Mouse (Mus musculus) stomach, embryonic 14.5 days (tissue): ENCODE data around the gene Scamp1. TPM values are rescaled to one million over a fixed set of nuclear protein-coding genes. Genes with fewer than 3 reads are reported as not detected.

ENCODE experiments used
- ATAC-seq: fragments of 200-750 bp; cut with Nextera tagmentation; 2 replicates; pipeline ENCODE4 v1.8.0; 2017; ENCODE audit warnings: low read depth, moderate TSS enrichment; ENCODE audit not compliant: insufficient number of reproducible peaks, insufficient read depth, low FRiP score
- H3K27ac ChIP-seq: fragments of 300-500 bp; sonication (generic); 2 replicates; pipeline ENCODE4 v1.5.1; 2014; ENCODE audit warnings: mild to moderate bottlenecking, low read length, moderate library complexity, mixed read lengths
- H3K27me3 ChIP-seq: fragments of 300-500 bp; sonication (generic); 2 replicates; pipeline ENCODE4 v1.6.1; 2014; ENCODE audit warnings: low read length, control low read depth, mixed read lengths; ENCODE audit not compliant: control insufficient read depth, insufficient read depth
- H3K36me3 ChIP-seq: fragments of 300-500 bp; sonication (generic); 2 replicates; pipeline ENCODE4 v1.6.1; 2014; ENCODE audit warnings: mild to moderate bottlenecking, control low read depth, low read length, moderate library complexity, mixed read lengths; ENCODE audit not compliant: control insufficient read depth, insufficient read depth
- H3K4me1 ChIP-seq: fragments of 300-500 bp; sonication (generic); 2 replicates; pipeline ENCODE4 v1.6.1; 2014; ENCODE audit warnings: low read length, control low read depth, mixed read lengths; ENCODE audit not compliant: control insufficient read depth, insufficient read depth
- H3K4me2 ChIP-seq: fragments of 300-500 bp; sonication (generic); replicated peaks from 2 replicates; pipeline ENCODE4 v1.6.1; 2014; ENCODE audit warnings: low read depth, low read length, control low read depth
- H3K4me3 ChIP-seq: fragments of 300-500 bp; sonication (generic); 2 replicates; pipeline ENCODE4 v1.5.1; 2014; ENCODE audit warnings: low read depth, low read length, control low read depth
- H3K9ac ChIP-seq: fragments of 300-500 bp; sonication (generic); replicated peaks from 2 replicates; pipeline ENCODE4 v1.6.1; 2014; ENCODE audit warnings: low read depth, mild to moderate bottlenecking, control low read depth, low read length, moderate library complexity, mixed read lengths
- H3K9me3 ChIP-seq: fragments of 300-500 bp; sonication (generic); 2 replicates; pipeline ENCODE4 v1.6.1; 2016; ENCODE audit warnings: low read depth, low read length, control low read depth; ENCODE audit not compliant: control insufficient read depth
- WGBS: fragments of 180-500 bp; shearing (Covaris S2); extraction: QIAGEN DNeasy Blood & Tissue Kit; methylation state at CpG from one replicate; pipeline ENCODE4 v1.1.7; 2014; 5-methylcytosine and 5-hydroxymethylcytosine counted together
- polyA plus RNA-seq: library from polyadenylated mRNA; unstranded; fragments of >200 nt; fragmentation: Nextera tagmentation; extraction: Ambion mirVana; gene quantifications from 2 replicates; pipeline ENCODE4 v1.2.1, GENCODE M21; 2014

Gene Scamp1
- polyA plus RNA-seq, 1 experiment from 2014 or later, result 36.5 TPM

DNA sequence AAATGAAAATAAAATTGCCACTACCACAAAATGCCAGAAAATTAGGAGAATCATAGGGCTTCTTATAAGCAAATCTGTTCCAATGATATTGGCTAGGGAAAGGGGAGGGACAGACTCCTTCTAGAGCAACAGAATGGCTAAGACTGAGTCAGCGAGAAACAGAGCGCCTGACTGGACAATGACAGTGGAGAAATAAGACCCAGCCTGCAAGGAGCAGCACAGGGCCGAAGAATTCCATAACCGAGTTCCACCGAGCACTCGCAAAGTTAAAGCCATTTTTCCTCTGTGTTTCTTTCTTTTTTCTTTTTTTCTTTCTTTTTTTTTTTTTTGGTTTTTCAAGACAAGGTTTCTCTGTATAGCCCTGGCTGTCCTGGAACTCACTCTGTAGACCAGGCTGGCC lies 45.5 kb downstream of the Scamp1 start:
- Histone ChIP-seq H3K4me1 (no peaks in the 10 kb centered on the region), H3K27ac (no peak overlapping the region), H3K9me3 (no peaks in the 10 kb centered on the region), H3K4me3 (no peak overlapping the region), H3K27me3 (no peaks in the 10 kb centered on the region), H3K9ac (no peak overlapping the region), H3K36me3 (no peaks in the 10 kb centered on the region), H3K4me2 (no peak overlapping the region)
- no peak for ATAC-seq
- 76% methylated on average over 6 of the region's 6 CpGs for WGBS

DNA sequence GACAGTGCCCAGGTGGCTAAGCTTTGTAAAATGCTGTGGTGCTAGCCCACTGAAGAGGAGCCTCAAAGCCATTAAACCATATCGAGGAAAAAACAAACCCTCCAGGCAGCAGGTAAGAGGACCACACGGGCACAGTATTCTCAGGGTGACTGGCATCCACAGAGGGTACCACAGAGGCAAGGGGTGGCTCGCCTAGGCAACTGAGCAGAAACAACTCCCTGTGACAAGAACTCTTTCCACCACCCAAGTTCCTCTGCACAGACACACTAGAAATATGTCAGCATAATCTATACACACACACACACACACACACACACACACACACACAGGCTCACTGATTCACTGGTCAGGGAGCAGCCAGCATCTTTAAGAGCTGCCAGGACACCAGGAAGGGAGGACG lies 46.2 kb downstream of the Scamp1 start:
- Histone ChIP-seq H3K27me3 (no peaks in the 10 kb centered on the region), H3K9ac (no peak overlapping the region), H3K4me3 (no peak overlapping the region), H3K4me2 (no peak overlapping the region), H3K27ac (no peak overlapping the region), H3K4me1 (no peaks in the 10 kb centered on the region), H3K9me3 (no peaks in the 10 kb centered on the region), H3K36me3 (no peaks in the 10 kb centered on the region)
- no peak for ATAC-seq
- WGBS, result 74% methylated on average over 4 of the region's 4 CpGs

DNA sequence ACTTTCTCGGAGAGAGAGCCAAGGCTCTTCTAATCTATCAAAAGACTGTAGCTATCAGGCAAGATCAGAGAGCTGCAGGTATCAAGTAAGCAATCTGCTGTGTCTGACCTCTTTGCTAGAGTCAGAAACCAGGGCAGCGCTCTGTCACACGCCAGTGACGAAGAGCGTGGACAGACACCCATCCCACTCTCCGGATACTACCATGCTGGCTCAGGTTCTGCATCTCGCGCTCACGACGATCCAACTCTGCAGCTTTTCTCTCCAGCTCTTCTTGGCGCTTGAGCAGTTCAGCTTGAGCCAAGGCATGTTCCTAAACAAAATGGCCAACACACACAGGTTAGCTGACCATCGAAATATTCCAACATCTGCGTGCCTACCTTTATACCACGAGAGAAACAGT lies 53.8 kb downstream of the Scamp1 start:
- Histone ChIP-seq H3K27me3 (no peaks in the 10 kb centered on the region), H3K27ac (no peak overlapping the region), H3K9ac (no peak overlapping the region), H3K4me2 (no peak overlapping the region), H3K9me3 (no peaks in the 10 kb centered on the region), H3K4me3 (no peak overlapping the region), H3K4me1 (no peaks in the 10 kb centered on the region), H3K36me3 (no peaks in the 10 kb centered on the region)
- 84% methylated on average over 14 of the region's 14 CpGs for WGBS
- no peak for ATAC-seq

DNA sequence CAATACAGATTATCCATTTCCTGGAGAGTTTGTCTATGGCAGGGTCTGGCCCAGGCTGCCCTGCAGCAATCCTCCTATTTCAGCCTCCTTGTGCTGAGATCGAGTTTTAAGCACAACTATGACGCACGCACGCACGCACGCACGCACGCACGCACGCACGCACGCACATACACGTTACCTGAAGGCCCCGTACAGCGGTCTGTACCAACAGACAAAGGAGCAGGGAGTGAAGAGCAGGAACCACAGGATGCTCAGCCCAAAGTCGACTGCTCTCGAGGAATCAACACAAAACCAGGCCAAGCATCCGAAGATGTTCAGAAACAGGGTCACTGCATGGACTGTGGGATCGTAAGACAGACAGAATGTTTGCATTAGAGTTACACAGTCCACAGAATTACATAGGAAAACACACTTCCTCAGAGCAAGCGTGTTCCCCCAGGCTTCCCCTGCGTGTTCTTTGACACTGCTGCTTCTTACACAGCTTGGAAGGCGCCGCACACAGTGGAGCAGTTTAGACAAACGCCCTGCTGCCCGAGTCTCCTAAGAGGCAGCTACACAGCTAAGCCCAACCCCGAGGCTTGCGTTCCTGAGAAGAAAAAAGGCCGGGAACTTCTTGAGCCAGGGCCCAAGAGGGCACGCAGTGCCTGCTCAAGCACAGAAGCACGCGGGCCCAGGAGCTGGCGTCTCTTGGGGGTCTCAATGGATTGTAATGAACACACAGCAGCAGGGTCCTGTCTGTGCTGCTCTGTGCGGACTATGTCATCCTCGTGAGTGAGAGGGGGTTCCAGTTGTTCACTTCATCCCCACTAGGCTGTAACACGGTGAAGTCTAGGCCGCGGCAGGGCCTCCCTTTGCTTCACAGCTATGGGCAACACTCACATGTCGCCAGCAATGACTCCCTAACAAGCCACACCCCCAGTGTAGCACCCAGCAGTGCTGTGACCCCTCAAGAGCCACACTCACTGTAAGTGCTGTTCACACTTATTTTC lies 60.6 kb downstream of the Scamp1 start:
- WGBS, result 93% methylated on average over 38 of the region's 38 CpGs
- no peaks in the 10 kb centered on the region for H3K9me3 ChIP-seq
- H3K9ac ChIP-seq, result no peak overlapping the region
- no peak for ATAC-seq
- no peak overlapping the region for H3K4me3 ChIP-seq
- H3K27ac ChIP-seq, result no peak overlapping the region
- no peaks in the 10 kb centered on the region for H3K4me1 ChIP-seq
- H3K4me2 ChIP-seq, result no peak overlapping the region
- no peaks in the 10 kb centered on the region for H3K36me3 ChIP-seq
- no peaks in the 10 kb centered on the region for H3K27me3 ChIP-seq

DNA sequence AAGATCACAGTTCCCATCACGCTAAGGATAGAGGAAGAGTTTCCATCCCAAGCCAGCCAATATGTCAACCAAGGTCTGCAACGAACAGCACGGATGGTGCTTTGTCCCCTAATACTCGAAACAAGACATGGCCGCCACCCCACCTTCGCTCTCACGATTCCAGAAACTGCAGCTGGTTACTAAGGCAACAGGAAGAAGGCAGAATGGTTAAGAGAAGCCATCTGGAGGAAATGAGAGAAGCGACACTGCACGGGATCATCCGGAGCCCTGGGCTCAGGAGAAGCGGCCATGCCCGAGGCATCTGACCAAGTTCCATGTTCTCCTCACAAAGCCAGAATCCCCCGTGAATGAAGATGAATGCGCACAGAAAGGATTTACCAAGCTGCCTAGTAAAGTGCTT lies 62.0 kb downstream of the Scamp1 start:
- no peak for ATAC-seq
- no peaks in the 10 kb centered on the region for H3K36me3 ChIP-seq
- no peak overlapping the region for H3K9ac ChIP-seq
- H3K4me1 ChIP-seq, result no peaks in the 10 kb centered on the region
- no peaks in the 10 kb centered on the region for H3K9me3 ChIP-seq
- no peak overlapping the region for H3K4me2 ChIP-seq
- H3K27ac ChIP-seq, result no peak overlapping the region
- no peaks in the 10 kb centered on the region for H3K27me3 ChIP-seq
- H3K4me3 ChIP-seq, result no peak overlapping the region
- WGBS, result 68% methylated on average over 14 of the region's 14 CpGs

DNA sequence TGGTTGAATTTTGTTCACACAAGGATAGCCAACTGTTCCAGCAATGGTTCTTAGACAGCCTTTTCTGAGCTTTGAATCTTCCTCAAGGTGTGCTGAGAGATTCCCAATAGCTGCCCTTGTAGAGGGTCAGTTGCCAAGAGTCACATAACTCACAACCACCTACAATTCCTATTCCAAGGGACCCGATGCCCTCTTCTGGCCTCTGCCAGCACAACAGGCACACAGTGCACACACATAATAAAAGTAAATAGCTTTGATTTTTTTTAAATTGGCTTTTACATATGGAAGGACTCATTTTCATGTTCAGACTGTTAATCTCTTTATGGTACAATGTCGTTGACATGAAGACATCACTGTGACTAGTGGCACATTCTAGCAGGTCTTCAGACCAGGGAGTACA lies 72.9 kb downstream of the Scamp1 start:
- Histone ChIP-seq H3K9me3 (0 out of 2 replicates have a peak, but pooled peaks cover 3% of the 10 kb centered on the region), H3K27ac (no peak overlapping the region), H3K27me3 (no peaks in the 10 kb centered on the region), H3K4me1 (no peaks in the 10 kb centered on the region), H3K36me3 (no peaks in the 10 kb centered on the region; the same call in 1 of the 2 replicates), H3K4me2 (no peak overlapping the region), H3K9ac (no peak overlapping the region), H3K4me3 (no peak overlapping the region)
- WGBS, result 88% methylated on average over 2 of the region's 2 CpGs
- ATAC-seq, result no peak

DNA sequence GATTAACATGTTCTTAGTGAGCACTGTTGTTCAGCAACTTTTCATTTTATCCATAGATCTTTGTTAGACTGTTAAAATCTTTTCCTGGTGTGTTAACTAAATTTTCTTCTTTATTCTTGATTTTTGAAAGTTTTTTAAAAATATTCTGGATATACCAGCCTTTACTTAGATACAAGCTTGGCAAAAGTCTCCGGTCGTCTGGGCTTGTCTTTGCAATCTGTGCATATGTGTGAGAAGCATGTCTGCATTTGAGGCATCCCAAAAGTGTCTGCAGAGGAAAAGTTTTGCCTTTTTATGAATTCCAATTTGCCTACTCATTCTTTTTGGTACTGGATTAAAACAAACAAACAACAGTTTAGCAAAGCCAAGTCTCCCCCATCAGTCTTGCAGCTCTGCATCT lies 73.5 kb downstream of the Scamp1 start:
- no peak overlapping the region for H3K4me2 ChIP-seq
- no peak for ATAC-seq
- no peaks in the 10 kb centered on the region; the same call in 1 of the 2 replicates for H3K36me3 ChIP-seq
- H3K4me3 ChIP-seq, result no peak overlapping the region
- no peaks in the 10 kb centered on the region for H3K27me3 ChIP-seq
- no peak overlapping the region for H3K27ac ChIP-seq
- no peaks in the 10 kb centered on the region for H3K4me1 ChIP-seq
- no peak overlapping the region for H3K9ac ChIP-seq
- 0 out of 2 replicates have a peak, but pooled peaks cover 3% of the 10 kb centered on the region for H3K9me3 ChIP-seq
- 99% methylated on average over 2 of the region's 2 CpGs for whole genome bisulfite sequencing

DNA sequence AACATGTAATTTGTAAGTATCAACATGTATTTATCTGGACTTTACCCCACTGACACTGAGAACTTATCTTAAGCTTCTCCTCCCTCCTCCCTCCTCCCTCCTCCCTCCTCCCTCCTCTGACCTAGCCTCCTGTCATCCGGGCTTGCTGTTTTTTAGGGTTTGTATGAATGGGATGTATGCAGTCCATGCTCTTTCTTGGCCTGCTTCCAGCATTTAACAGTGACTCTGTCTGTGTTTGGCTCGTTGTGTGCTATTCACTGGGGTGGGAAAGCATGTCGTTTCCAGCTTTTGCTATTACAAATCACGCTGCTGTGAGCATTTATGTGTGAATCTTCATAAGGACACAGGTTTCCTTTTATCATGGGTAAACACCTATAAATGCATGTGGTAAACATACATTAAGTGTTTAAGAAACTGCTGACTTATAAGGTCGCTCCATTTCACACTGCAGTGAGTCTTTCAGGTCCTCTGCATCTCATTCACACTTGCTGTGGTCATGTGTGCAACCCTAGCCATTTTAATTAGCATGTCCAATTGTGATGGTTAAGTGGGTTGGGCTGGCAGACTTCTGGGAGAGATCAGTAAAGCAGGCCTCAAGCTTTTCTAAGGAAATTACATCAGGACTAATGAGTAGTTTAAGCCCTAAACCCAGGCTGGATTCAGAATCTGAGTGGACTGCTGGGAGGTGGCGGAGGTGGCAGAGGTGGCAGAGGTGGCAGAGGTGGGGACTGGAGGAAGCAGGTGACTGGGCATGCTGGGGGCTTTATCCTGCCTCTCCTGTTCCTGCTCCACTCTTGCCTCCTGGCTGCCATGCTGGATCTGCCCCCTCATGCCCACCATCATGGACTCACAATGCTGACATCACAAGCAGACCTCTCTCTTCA lies 74.2 kb downstream of the Scamp1 start:
- H3K36me3 ChIP-seq, result no peaks in the 10 kb centered on the region; the same call in 1 of the 2 replicates
- no peaks in the 10 kb centered on the region for H3K4me1 ChIP-seq
- no peak for ATAC-seq
- H3K9ac ChIP-seq, result no peak overlapping the region
- 0 out of 2 replicates have a peak, but pooled peaks cover 3% of the 10 kb centered on the region for H3K9me3 ChIP-seq
- no peak overlapping the region for H3K4me2 ChIP-seq
- no peak overlapping the region for H3K4me3 ChIP-seq
- WGBS, result 54% methylated on average over 6 of the region's 6 CpGs
- no peaks in the 10 kb centered on the region for H3K27me3 ChIP-seq
- H3K27ac ChIP-seq, result no peak overlapping the region
